Mouse (Mus musculus): Measurements from ENCODE around the gene Lekr1.

DNA sequence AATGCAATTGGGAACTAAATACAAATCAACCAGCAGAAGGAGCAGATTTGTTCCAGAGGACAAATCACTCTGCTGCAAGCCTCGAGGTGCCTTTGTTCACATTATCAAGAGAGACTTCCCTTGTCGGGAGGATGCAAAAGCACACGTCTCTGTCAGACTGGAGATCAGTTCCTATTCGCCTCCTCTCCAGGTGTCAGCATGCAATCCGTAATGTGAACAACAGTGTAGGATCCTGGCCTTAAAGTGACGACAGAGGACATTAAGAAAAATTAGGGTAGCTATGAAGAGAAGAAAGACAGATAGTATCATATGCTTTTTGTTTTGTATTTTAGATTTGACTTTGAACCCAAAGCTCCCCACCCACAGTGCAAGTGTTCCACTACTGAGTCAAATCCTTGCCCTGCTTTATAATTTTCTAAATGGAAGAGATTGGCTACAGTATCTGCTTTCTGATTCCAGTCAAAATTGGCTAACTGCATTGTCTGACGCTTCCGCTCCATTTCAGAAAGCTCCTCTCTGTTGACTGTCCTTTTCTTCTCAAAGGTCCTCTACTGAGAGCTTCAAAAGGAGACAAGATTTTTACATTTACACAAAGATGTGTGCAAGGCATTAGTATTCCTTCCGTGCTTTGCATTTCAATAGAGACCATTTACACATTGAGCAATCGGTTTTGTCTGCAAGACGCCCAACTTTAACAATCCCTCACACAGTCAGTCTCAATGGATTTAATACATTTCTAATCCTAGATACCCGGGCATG, 8.9 kb upstream of the Lekr1 start:
- TF ChIP-seq CTCF (IDR thresholded peaks at IDR 0.05; ENCODE audit: borderline replicate concordance, insufficient read depth, low read depth, low read length) (no peak), POLR2A (IDR thresholded peaks at IDR 0.05; ENCODE audit: borderline replicate concordance, insufficient read depth, low read length) (no peak)

Data from cerebellum, adult 2 months (tissue).